Mouse (Mus musculus) hematopoietic stem cell, adult 5-6 weeks (primary cell): Measurements from ENCODE around the gene Scrn3. TPM values are rescaled to one million over a fixed set of nuclear protein-coding genes. Genes with fewer than 3 reads are reported as not detected.

ENCODE experiments used
- ATAC-seq, 2 experiments: fragments of 125-278 bp in 1 of 2; replicated peaks in 1 of 2; 2 replicates each; pipeline ENCODE4 v1.8.0; 2016 to 2017; ENCODE audit warnings: inconsistent platforms in 2 of 2, mild to moderate bottlenecking in 2 of 2, moderate number of reproducible peaks in 2 of 2, low read depth in 1 of 2, moderate TSS enrichment in 1 of 2; ENCODE audit not compliant: low FRiP score in 2 of 2, poor library complexity in 2 of 2, severe bottlenecking in 2 of 2, insufficient read depth in 1 of 2, low TSS enrichment in 1 of 2
- total RNA-seq: library from RNA; stranded (forward); fragments of 172-1452, 232-1000 nt; gene quantifications from 2 replicates; pipeline ENCODE4 v1.2.3, GENCODE M21; 2017

The Scrn3 gene
- 8.5 and 20.6 TPM in 2 replicates for total RNA-seq

DNA sequence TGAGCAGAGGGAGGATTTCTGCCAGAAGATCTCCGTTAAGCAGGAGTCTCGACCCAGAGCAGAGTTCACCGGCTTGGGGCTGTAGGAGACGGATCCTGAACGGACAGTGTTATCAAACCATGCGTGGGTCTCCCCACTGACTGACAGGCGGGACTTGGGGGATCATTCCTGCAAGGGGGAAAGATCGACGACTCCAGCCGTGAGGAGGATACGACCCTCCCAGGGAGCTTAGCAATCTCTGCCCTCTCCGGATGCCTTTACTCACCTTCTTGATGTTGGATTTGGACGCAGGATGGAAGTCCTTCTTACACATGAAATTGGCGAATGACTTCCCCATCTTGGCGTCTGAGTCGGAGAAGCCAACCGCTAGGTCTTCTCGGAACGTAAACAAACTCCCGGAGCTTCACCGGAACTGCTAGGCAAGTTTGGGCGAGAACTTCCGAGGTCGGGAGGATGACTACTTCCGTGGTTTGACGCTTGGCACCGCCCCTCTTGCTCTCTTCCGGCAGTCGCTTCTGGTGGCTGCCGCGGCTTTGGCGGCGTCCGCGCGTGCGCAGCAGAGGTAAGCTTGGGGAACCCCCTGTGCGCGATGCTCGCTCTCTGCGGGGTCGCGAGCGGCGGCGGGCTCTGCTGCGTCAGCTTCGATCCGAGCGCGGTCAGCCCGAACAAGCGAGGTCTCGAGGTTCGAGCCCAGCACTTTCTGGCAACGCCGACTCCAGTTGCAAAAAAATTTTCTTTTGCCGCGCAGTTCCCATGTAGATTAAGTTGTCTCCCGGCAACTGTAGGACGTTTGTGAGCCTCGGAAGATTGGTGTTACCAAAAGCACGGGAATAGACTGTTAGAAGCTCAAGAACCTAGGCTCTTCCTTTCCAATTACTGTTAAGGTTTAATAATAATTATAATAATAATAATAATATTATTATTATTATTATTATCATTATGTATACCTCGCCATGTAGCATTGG is at the start of gene Scrn3, which contains the start of gene Cir1:
Scrn3 (plus strand) TSS at position 450 of the 965 bp plus-strand sequence.
Cir1 (minus strand) TSS at position 550 of the 965 bp plus-strand sequence.
- ATAC-seq, result peak; percentile 92 to 99

DNA sequence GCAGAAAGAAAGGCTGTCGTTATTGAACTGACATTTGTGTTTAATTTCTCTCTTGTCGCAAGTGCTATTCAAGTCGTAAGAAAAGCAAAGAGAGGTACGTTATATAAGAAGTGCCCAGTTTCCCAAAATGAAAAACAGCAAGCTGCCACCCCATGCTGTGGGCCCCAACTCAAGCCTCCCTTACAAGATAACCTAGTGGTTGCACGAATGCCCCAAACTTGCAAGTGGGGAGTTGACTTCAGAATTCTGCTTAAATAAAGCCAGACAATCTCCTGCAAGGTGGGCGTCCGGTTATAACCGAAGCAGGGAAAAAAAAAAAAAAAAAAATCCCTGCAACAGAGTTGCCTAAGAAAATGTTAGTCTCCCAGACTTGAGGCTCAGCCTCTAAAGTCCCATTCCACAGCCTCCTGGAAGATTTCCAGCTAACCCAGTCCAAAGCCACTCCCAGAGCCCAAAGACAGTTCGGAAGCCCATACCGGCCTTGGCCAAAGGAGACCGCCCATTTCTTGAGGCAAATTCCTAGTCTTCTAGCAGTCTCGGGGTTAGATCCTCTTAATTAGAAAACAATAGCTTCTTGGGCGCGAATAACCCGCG is 49.1 kb upstream of the Scrn3 start:
- no peak for ATAC-seq

DNA sequence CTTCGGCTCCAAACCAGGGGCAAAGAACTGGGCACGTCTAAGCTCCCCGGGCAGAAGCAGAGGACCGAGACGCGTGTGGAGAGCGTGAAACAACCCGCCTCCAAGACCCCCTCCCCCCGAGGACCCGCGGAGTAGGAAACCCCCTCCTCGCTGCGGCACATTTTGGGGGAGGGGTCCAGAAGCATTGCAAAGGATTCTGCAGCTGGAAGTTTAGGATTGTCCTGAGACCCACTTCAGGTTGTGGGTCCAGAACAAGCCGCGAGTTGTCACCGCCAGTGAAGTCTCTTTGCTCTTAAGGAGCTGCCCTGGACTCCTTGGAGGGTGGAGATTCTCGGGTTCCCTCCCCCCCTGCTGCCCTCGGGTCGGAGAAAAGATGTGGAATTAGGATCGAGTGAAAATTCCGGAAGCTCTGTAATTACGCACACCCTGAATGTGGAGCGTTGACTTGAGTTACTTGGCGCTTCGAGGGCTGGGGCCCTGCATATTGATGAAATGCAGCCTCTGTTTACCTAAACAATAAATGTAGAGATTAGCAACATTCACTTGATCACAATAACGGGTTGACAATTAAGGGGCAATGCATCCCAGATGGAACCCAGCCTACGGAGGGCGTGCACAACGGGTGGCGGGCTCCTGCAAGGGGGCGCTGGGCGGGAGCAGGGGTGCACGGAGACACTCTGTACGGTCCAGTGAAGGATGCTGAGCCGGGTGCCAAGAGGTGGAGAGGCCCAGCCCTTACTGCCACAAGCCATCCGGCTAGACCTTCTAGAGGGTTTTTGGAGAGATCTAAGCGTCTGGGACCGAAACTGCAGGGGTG is 48.4 kb upstream of the Scrn3 start:
- ATAC-seq, result no peak

DNA sequence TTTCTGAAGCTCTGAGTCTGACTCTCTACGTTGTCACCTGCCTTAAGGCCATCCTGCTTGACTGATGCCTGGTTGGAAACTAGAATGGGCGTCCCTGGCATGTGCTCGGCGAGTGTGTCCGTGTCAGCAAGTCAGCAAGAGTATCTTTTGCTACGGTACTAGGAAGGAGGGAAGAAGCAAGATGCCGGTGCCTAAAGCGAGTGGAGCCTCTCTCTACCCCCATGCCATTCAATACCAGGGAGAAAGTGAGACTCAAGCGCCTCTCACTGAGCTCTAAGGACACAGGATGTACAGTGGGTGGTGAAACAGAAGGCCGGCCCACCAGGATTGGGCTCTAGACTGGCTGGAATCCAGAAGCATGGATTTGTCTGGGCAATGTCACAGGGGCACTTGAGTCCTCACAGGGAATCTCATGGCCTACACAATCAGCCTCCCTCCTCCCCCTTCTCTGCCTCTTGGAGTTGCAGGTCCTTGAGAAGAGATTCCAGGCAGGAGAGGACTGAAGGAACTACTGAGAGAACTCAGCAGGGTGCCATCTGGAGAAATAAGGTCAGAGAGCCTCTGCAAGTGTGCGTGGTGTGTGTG is 47.7 kb upstream of the Scrn3 start:
- ATAC-seq, result no peak

DNA sequence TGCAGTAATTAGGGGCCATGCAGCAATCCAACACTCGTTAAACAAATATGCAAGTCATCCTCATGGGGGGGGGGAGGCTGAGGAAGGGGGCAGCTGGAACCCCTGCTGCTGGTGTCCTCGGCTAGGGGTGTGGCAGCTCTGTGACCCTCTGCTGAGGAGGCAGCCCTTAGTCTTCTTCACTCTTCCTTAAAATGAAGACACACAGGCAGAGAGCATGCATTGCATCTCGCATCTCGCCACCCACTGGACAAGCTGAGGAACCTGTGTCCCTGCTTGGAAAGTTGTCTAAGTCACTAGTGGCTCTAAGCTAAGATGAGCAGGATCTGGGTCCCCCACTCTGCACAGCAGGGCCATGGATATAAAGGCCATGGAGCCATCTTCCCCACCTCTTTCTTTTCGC is 46.4 kb upstream of the Scrn3 start:
- 0 out of 4 replicates have a peak, but pooled peaks of 1 of the 2 experiments have one; percentile 41 for ATAC-seq

DNA sequence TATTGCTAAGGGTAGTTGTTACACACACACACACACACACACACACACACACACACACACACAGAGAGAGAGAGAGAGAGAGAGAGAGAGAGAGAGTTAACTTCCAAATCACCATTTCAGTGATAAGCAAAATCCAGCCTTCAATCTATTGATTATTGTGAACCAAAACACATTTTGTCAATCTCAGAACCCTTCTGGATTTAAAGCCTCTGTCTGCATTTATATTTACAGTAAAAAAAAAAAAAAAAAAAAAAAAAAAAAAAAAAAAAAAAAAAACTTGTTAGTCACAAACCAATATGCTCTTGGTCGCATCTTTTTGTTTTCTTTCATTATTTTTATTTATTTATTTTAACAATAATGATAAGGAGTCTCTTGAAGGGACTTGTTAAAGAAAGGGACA is 45.8 kb upstream of the Scrn3 start:
- no peak for ATAC-seq

DNA sequence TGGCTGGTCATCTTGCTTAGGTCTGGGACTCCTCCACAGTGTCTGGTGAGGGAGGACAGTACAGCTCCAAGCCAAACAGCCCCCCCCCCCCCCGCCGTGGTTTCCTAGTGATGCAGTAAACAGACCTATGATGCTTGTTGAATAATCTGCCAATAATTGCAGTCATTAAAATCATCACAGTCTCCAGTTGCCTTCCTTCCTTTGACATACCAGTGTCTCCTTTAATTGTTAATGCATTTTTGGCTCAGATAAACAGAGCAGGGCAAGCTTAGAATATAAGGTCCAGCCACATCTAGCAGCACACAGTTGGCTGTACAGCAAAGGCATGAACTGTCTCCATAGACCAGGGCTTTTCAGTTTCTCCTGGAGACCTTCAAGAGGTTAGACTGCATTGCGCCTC is 45.2 kb upstream of the Scrn3 start:
- no peak for ATAC-seq

DNA sequence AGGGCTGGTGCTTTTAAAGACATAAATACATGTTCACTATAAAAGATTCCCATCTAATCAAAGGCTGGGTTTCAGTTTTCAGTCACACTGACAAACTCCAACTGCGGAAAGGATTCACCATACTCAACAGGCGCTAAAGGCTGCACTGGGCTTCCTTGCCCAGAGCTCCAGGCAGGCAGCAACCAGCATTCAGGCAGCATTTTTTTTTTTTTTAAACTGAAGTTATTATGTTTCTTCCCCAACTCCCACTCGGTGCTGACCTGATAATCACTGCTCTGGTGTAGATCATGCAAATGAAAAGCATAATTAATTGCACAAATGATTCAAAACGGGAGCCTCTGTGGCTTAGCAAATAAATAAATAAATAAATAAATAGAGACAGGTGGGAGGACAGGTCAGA is 44.6 kb upstream of the Scrn3 start:
- no peak for ATAC-seq

DNA sequence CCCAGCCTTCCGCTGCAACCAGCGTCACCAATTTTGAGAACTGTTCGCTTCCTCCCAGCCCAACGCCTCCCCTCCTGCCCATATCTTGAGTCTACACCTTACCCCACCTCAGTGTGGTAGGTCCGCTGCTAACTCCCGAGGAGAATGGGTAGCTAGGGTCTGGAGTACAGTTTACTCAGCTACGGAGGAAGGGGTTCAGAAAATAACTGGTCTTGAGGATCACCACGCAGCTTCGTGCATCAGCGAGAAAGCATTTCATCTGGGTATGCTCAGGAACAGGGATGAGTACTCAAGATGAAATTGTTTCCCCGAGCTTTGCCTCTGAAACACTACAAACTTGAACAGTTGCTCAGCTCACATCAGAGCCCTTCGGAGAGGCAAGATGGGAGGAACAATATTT is 44.1 kb upstream of the Scrn3 start:
- ATAC-seq, result no peak

DNA sequence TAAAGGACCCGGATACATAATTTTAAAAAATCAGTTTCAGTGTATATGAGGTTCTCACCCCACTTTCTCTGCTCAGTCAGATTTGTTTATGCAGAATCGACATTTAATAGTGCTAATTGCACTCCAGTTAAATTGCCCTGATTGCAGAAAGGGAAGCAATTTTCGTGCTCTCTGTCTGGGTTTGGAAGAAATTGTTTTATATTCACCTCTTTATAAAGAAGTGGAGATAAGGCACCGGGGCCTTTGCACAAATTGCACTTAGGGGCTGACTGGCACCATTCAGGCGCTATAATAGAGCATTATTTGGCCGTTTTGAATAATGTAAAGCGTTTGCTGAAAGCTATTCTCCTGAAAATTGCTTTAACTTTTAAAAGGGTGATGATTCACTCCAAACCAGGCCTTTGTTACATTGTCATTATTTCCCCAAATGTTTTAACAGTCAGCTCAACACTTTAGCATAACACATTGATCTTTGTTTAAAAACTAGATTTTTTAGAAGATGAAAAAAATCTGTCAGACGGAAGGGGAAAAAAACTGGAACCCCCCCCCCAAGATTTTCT is 43.5 kb upstream of the Scrn3 start:
- no peak for ATAC-seq

DNA sequence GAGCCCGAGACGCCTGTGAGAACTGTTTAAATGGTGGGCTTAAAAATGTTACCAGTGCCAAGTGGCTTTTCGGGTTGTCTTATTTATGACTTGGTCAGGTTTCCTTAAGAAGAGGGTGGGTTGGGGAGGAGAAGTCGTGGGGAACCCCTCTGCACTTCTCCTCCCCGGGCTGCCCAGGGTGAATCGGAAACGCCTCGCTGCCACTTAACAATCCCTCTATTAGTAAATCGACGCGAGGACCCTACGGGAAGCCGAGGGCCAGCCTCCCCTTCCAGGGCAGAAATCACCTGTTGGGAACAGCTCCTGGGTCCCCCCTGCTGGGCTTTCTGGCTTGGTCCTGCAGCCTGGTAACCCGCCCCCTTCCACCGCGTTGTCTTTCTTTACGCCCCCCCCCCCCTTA is 42.7 kb upstream of the Scrn3 start:
- ATAC-seq, result no peak

DNA sequence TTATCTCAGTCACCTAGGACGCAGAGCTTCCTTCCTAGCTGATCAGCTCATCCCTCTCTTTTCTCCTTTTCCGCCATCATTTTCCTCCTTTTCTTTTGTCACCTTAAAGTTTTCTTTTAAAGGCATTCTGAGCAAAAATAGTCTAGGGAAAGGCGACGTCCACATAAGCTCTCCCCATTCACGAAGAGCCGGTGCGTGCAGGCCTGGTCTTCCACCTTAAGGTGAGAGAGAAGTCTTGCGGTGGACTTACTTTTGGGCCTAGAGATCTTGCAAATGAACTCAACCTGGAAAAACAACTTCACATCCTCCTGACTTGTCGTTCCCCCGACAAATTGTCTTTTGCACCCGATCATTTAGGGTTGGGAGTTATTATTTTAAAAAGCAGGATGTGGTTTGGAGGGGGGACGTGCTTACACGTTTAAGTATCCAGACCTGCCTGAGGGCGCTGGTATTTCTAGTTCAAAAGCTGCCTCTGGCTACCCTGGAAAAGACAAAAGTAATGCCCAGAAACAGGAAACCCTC is 42.3 kb upstream of the Scrn3 start:
- no peak for ATAC-seq

DNA sequence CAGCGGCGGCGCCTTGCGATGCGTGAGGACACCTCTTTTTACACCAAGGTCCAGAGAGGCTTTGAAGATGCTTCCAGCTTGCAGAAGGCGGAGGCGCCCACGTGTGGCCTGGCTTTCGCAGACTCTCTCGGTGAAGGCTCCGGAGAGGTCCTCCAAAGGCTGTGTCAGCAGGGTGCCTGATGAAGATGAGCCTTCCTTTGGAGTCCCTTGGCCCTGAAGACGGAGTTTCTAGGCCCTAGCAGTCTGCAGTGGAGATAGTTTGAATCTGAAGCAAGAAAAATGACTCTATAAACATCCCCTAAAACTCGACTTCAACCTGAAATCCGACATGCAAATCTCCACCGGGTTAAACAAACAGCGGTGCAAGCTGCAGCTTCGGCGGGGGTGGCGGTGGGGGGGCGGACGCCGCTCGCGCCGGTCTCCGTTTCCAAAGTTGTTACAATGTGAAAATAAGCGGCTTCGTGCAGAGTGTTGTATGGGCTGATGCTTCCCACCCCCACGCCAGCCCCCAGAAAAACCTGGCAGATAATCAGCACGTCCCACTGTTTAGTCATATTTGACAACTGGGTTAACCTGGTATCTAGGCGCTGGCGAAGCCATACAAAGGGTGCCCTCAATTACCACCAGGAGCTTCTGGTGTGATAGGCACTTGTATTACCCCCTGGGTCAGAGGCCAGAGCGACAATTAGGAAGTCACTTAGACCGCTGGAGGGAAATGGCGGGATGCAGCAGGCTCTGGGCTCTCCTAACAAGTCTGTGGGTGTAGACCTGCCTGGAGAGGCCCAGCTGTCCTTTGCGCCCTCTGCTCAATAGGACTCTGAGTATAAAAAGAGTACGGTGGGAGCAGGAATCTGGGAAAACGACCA is 41.6 kb upstream of the Scrn3 start:
- no peak for ATAC-seq

DNA sequence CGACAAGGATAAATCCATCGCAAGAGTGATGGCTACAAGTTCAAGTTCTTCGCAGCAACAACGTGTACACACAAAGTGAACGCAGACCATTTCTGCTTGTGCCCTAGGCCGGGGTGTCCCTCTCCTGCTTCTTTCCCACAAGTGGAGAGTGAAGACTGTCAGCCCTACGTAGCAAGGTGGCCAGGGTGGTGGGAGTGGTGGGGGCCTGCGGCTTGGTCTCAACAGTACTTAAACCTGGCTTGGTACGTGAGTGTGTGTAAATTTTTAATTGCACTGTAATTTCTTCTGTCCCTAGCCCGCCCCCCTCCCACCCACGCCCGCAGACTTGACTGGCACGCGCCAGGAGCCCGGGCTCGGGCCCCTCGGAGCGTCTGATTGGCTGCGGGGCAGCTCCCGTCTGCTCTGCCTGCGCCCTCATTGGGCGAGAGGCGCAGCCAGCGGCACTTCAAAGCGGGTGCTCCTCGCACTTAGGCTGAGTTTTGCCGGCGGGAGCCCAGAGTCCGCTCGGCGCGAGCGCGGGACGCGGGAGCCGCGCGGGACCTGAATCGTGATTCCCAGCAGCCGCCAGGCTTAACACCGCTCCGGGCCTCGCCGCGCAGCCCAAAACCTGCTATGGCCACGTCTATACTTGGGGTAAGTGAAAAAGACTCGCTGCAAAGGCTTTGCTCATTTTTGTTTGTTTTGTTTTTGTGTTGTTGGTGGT is 40.8 kb upstream of the Scrn3 start, which contains the start of gene Sp9:
Sp9 (plus strand) TSS at position 467 of the 703 bp plus-strand sequence.
- ATAC-seq, result 0 out of 4 replicates have a peak, but pooled peaks of 1 of the 2 experiments have one; percentile 16
